Mouse (Mus musculus) gastrocnemius, postnatal 25 days (tissue): ENCODE results near the gene Zfp831. TPM values are rescaled to one million over a fixed set of nuclear protein-coding genes. Genes with fewer than 3 reads are reported as not detected.

ENCODE experiments used
- DNase-seq: peaks from one replicate; pipeline ENCODE4 v3.0.0; 2022
- long read RNA-seq, 2 experiments: library from polyadenylated mRNA; stranded (forward); transcript quantifications; one replicate each; pipeline ENCODE4 v2.0.0; 2021
- total RNA-seq, 2 experiments: library from RNA; stranded (reverse); gene quantifications; 1 replicate in 1 of 2; 2 replicates in 1 of 2; pipeline ENCODE4 v1.2.3; 2021

The Zfp831 gene
- under 1 TPM in 1 of 2 experiments, not detected in 1; 0.03 TPM for total RNA-seq
- long read RNA-seq, experiment 1: 0 reads
- long read RNA-seq, experiment 2: 0 reads

DNA sequence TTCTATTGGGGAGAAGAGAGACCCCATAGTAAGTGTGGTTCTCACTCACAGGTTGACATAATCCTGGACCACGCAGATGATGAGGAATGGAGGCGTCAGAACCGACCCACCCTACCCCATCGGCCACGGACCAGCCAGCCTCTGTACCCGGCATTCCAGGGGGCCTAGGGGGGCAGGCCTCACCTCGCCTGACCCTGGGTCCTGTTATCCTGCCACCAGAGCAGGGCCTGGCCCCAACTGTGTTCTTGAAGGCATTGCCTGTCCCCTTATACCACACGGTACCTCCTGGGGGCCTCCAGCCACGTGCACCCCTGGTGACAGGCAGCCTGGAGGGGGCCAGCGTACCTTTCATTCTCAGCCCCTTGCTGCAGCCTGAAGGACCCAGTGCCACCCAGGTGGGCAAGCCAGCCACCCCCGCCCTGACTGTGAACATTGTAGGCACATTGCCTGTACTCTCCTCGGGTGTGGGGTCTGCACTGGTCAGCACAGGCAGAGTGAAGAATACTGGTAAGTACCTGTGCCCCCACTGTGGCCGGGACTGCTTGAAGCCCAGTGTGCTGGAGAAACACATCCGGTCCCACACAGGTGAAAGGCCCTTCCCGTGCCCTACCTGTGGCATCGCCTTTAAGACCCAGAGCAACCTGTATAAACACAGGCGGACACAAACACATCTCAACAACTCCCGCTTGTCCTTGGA, at the start of gene Zfp831:
TSS of gene Zfp831 (plus strand) at position 87 of the 697 bp plus-strand sequence.
- DNase-seq: no peak

DNA sequence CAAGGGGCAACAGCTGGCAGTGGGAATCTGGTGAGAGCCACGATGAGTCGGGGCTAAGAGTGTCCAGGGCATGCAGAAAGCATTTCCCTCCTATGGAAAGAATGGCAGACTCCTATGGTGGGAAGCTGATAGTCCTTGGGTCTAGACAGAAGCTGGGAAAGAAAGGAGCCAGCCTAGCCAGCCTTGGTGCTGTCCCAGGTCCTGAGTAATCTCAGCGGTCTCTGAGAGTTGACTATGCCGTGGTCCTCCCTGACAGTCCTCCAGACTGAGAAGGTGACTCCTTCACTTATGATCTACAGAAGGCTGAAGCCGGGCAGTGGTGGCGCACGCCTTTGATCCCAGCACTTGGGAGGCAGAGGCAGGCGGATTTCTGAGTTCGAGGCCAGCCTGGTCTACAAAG, 48.4 kb upstream of the Zfp831 start:
- no peak for DNase-seq

DNA sequence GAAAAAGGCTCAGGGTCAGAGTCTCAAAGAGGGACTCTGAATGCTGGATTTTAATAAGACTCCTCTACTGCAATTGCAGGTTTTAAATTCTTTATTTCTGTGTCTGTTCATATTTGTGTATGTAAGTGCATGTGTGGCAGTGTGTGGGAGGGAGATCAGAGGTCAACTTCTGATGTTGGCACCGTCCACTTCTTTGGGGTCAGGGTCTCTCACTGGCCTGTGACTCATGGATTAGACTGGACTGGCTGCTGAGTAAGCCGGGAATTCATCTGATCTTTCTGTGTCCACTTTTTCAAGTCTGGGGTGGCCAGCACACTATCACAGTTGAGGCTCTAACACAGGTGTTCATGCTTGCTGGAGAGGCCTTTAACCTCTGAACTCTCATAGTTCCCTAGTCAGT, 47.7 kb upstream of the Zfp831 start:
- no peak for DNase-seq

DNA sequence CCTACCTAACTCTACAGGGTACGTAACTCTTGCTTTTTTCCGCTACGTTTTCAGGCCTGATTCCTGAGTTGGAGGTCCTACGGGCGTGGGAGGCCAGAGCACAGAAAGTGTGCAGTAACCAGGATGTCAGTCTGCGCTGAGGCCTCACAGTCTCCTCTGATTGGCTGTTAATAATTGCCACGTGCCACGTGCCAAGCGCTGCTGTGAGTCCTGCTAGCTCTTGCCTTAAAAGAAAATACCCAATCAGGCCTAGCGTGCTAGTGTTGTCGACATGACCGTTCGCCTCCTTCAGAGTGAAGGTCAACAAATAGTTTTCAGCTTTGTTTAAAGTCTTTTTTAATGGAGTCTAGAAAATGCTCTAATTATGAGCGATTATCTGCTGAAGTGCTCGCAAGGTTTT, 46.9 kb upstream of the Zfp831 start:
- DNase-seq: no peak

DNA sequence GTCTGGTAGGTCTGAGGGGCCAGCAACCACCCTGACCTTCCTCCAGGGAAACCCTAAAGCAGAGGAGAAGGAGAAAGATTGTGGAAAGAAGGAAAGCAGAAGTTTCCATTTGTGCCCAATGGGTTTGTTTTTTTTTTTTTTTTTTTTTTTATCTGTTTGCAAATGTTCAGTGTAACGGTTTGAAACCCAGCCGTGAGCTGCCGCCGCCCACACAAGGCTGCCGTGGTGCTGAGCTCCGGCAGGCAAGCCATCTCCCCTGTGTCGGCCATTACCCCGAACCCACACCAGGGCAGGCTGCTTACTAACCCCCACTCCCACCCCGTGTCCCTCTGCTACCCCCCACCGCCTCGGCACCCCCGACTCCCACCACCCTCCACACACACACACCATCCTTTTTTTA, 44.9 kb upstream of the Zfp831 start:
- no peak for DNase-seq

DNA sequence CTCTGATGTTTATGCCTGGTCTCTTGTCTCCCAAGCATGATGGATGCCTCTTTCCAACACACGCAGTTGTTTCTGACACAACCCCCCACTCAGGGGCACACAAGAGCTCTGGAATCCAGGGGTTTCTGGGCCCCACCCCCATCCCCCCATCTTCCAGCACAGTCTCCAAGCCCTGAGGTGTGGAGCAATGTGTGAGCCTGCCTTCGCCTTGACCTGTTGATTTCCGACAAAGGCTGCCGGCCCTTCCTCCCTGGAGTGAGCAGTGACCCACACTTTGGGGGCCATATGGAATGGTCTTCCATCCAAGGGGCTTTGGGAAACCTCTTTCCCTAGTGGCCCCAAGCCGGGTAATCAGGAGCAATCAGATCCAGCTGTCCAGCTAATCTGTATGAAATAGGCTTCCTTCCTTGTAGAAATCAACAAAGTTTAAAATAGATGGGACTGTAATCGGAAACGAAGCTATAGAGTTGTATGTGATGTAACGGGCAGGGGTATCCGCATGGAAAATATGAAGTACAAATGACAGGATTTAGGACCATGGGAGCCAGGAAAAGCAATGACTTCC, 44.2 kb upstream of the Zfp831 start:
- DNase-seq: no peak

DNA sequence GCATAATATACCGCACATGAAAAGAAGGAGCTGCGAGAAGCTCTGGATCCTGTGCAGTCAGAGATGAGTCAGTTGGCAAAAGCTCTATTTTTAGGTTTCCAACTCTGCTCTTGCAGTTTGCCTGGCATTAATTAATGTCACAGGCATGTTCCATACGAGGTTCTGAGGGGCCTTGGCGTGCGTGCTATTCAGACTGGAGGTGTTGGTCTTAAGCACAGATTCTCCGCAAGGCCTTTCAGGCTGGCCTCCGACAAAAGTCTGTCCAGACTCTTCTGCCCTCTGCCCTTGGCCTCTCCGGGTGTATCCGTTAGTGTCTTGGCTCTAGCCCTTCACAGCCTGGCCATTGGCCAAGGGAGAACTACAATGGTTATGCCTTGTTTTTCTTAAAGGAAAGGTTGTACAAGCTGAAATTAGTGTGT, 43.5 kb upstream of the Zfp831 start:
- DNase-seq: no peak

DNA sequence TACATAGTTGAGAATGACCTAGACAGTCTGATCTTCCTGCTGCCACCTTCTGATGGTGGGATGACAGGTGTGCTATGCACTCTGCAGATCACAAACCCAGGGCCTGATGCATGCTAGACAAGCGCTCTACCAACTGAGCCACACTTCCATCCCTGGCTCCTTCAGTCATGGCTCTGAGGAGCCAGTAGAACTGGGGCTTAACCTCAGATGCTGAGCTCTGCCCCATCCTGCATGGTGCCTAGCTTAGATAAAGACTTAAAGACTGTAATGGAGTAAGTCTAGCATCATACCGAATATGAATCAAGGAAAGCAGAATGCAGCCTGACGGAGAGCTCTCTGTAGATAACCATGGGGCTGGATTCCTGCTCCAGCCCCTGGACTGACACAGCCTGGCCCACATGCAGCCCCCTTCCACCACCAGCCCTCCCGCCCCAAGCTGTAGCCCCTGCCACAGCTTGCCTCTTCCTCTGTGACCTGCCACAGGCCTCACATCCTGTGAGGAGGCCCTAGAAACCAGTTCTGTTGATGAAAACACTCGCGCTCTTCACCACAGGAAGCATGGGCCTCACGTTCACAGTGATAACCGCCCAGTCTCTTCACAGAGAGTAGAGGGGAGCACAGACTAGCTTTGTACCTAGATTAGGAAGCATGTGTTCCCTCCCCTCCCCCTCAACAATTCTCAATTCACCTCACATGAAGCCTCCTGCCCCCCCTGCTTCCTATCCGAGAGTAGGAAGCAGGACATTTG, 41.2 kb upstream of the Zfp831 start:
- DNase-seq: peak; percentile 10

DNA sequence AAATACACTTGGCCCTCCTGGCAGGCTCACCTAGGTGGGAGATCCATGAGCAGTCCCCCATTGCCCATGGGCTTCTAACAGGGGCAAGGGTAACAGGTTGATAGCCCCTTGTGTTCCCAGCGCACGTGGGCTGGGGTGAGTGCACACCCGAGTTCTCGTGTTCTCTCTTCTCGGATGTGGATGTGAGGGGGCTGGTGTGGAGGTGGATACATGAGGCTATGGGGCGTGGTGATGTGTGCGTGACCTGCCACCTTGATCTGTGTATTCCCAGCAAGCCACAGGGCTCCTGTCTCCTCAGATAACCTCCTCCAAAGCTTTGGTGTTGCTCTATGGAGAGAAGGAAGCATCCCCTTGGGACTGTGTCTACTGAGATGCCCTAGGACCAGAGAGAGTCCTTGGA, 40.0 kb upstream of the Zfp831 start:
- DNase-seq: no peak

DNA sequence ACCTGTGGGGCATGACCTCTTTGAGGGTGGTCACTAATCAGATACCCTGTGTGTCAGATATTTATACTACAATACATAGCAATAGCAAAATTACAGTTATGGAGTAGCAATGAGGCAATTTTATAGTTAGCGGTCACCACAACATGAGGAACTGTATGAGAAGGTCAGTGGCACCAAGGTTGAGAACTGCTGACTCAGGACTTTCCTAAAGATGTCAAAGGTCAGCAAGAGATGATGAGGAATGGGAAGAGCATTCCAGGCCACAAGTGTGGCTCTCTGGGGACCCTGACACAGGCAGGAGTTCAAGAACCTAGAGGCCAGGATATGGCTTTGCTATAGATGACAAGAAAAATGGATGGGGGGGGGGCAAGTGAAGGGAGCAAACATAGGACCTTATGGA, 38.3 kb upstream of the Zfp831 start:
- no peak for DNase-seq

DNA sequence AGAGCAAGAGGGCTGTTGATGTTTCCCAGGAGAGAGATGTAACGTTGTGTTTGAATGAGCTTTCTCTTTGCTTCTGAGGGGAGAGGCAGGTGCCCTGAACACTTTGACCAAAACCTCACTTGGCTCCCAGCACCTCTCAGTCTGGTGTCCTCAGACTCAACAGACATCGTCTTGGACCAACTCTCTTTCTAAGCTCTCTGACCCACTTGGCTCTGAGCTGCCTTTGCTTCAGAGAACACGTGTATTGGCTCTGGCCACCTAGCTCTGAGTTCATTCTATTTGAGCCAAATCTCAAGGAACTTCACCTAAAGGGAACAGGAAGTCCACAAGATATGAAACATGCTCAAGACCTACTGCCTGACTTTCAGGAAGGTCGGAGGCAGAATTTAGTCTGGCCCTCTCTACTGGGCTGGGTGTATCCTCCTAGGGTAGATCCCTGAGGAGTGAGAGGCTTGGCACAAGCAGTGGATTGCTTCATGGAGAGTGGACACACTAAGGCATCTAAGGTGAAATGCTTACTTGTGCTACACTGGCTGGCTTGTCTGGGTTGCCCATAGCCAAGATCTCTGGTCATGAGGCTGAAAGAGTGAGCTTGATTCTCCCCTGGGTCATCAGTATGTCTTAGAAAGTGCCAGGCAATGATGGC, 37.8 kb upstream of the Zfp831 start:
- DNase-seq: no peak

DNA sequence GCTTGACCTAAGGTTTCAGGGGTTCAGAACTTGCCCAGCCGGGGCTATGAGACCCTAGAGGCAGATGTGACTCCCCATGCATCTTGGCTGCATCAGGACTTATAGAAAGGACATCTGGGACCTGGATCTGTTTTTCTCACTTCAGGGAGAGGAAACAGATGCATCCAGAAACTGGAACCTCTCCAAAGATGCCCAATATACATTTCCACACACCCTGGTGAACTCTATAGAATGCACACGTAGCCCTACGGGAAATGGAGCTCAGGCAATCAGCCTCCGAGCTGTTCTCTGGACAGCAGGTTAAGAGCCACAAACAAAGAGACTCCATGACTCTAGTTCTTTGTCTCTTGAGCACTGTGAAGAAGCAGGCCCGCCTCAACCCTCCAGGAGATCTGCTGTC, 37.0 kb upstream of the Zfp831 start:
- DNase-seq: no peak

DNA sequence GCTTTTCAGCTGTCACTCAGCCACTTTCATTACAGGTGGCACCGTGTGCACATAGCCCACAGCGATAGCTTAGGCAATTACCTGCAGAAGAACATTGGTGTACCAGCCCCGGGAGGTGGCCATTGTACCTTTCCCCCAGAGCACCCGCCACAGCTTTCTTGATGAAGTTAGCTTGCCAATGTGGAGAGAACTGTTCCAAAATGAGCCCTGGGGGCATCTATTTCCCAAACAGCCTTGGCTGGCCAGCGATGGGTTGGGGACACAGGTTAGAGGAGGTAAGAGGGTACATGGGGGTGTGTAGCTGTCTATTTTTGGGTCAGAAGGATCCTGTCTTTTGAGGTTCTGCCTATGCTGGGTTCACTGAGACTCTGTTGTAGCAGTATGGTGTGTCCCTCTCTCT, 33.4 kb upstream of the Zfp831 start:
- no peak for DNase-seq

DNA sequence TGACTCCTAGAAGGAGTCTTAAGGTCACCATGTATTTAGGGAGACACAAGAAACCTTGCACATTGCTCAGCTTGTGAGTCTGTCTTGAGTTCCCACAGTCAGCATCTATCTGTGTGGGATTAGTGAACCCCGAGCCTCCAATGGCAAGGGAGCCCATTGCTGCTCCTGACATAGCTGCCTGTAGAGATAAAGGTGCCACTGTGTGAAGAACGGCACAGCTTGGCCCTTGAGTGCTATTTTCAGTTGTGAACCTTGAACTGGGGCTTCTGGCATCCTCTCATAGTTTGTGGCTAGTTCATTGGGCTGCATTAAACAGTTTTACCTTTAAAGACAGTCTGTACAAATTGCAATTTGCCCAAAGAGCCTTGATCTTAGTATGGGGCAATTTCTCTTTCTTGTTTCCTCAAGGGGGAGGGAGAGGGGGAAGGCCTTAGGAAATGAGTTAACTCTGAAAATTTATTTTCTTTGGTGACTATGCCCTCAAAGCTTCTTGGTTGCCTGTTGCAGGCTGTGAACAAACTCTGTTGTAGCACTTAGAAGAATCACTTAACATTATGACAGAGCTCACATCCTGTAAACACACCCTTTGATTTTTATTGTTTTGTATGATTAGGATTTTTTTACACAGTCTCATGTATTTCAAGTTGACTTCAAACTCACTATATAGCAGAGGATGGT, 30.8 kb upstream of the Zfp831 start:
- no peak for DNase-seq

DNA sequence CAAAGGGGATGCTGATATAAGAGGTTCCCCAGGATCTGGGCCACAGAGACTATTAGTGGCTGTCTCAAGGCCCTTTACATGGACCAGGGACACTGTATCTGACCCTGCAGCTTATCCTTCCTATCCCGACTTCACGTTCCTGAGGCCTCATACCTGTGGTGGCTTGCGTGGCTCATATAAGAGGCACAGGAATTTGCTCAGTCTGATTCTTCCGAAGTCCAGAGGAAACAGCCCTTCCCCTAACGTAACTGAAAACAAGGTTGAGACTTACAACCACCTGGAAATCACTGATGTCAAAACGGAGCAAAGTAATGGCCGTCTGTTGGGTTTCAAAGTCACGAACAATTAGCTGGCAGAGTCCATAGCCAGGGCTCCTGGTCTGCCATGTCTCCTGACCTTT, 30.1 kb upstream of the Zfp831 start:
- DNase-seq: no peak

DNA sequence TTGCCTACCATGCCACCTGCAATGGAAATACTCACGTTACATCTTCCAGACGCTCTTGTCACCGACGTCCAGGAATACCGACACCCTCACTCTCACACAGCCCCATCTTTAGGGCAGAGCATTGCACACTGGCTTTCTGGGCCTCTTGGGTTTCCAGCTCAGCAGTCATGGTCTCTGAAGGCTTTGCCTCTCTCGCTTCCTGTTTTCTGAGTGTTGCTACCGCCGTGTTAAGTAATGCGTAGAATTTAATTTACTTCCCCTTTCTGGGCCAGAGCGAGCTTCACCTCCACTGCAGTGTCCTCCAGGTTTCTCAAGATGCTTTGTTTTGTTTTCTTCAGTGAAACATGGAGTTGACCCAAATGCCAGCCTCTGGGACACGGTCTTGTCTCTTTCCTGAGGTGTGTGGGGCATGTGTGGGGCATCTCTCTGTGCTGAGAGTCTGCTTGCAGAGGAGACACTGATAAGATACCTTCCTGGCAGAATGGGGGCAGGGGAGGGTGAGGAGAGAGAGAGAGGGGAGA, 29.4 kb upstream of the Zfp831 start:
- no peak for DNase-seq

DNA sequence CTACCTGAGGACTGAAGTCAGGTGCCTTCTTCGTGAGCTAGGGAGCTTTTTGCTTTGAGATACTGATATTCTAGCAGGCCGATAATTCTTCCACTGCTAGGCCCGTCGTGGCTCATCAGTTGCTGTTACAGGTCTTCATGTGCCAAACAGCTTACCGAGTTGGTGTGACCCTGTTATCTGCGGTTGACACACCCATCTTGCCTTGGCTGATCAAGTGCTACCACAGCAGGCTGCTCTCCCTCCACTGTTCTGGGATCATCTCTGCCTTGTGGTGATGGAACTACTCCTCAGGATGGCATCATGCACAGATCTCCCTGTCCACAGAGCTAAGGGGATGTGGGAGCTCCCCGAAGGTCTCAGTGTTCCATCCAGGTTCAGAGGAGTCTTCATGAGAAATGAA, 21.5 kb upstream of the Zfp831 start:
- no peak for DNase-seq

DNA sequence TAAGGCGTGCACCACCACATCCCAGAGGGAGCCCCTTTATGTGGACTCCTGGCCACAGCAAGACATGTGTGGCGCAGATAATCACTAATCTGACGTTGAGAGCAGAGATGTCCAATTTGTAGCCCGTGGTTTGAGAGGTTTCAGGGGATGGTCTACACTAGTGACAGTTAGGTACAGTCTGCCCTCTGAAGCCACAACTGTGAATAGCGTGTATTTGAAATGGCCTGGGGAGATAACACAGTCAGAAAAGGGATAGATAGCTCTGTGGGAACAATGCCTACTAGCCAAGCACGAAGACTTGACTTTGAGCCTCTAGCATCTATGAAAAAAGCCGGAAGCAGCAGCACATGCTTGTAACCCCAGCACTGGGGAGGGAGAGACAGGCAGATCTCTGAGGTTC, 18.9 kb upstream of the Zfp831 start:
- no peak for DNase-seq

DNA sequence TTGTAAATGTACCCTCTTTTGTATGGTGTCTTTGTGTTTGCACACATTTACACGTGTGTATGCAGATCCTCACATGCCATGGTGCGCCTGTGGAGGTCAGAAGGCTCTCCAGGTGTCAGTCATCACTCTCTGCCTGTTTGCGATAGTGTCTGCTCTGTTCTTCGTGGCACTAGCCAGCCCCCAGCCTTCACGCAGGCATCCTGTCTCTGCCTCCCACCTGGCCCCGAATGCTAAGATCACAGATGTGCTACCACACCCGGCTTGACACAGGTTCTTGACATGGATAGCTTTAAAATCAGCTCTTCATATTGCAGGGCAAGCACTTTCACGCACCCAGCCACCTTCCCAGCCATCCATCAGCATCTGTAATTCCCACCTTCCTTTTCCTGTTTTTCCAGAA, 16.3 kb upstream of the Zfp831 start:
- no peak for DNase-seq

DNA sequence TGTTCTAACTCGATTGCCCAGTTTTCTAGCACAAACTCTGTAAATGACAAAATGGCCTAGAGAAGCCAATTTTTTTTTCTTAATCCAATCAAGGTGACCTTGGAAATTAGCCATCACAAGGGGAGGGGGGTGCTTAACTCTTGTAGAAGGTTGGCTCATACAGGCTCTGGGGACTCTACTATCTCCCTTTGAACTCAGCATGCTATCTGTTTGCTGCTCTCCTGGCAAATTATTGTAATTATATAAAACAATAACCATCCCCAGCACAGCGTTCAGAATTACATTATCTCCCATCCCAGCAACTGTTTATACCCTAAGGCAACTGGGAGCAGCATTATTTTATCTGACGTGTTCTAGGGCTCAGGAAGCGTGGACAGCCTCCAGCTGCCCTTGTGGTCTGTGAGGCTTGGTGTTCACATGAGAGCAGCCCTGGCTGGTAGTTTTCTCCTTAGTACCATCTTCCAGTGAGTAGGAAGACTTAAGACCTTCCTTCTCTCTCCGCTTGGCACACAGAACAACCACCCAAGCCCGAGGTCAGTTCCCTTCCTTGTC, 14.0 kb upstream of the Zfp831 start:
- no peak for DNase-seq

DNA sequence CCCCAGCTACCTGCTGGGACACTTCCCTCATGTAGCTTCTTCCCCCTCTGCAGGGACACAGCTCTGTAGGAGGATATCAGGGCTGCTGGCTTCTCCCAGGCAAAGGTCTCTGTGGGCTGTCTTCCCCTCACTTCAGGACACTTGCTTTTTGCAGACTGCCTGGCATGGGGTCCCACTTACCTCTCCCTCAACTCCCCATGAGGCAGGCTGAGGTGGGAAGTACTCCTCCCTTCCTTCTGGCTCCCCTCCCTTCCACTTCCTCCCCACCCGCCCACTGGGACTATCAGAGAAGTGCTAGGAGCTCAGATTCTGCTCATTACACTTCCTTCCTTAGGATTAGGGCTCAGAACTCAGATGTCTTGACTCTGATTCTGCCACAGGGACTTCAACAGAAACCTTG, 6.6 kb upstream of the Zfp831 start:
- DNase-seq: peak; percentile 36

DNA sequence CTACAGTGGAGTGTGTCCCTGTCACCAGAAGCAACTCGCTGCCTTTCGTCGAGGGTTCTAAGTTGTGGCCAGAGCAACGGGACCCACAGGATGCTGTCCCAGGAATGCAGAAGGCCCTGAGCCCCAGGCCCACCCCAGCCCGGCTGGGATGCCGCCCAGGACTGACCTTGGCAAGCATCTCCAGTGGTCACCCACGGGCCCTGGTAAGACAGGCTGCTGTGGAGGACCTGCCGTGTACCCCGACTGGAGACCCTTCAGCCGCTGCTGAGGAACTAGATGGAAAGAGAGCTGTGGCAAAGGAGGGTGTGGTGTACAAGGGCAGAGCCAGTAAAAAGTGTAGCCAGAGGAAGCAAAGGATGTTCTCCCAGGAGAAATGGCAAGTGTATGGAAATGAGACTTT, 1.6 kb downstream of the Zfp831 start:
- DNase-seq: no peak
